Mouse (Mus musculus): Measurements from ENCODE around the gene Pip5k1c. TPM values are rescaled to one million over a fixed set of nuclear protein-coding genes. Genes with fewer than 3 reads are reported as not detected.
A peak's percentile ranks its signal among the peaks of the same experiment; 100 is the strongest.

Pip5k1c gene
- polyA plus RNA-seq, 1 experiment from 2014 or later: 19.1 TPM

DNA sequence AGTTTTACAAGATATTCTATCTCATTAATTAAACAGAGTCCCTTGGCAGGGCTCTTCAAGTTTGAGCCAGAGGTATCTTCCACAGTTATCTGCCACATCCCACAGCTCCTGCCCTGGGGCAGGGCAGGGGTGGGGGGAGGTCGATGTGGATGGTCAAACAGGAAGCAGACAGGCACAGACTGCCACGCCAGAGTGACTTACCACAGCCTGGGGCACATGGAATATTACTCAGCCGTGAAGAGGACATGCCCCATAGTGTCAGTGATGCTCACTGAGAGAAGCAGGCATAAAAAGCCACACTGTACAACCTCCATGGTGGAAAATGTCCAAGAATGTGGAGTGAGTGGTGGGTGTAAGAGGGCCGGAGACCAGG is 52.4 kb downstream of the Pip5k1c start:
- no peak overlapping the region for H3K4me2 ChIP-seq (replicated peaks; ENCODE audit: low read depth)
- ATAC-seq (ENCODE audit: low FRiP score, low TSS enrichment): no peak
- no peak overlapping the region for H3K27ac ChIP-seq (replicated peaks)
- 86% methylated on average over 4 of the region's 4 CpGs for WGBS
- no peak overlapping the region for H3K4me3 ChIP-seq (ENCODE audit: low read depth, low read length)
- no peak overlapping the region for H3K9ac ChIP-seq (ENCODE audit: low read length)
- no peaks in the 10 kb centered on the region for H3K9me3 ChIP-seq (ENCODE audit: control insufficient read depth, low read length)
- H3K4me1 ChIP-seq (replicated peaks; ENCODE audit: control insufficient read depth, insufficient read depth): peaks cover 5% of the 10 kb centered on the region
- no peak for TF ChIP-seq CTCF (IDR thresholded peaks at IDR 0.05; ENCODE audit: low read depth)
- no peak for TF ChIP-seq EP300 (optimal IDR thresholded peaks at IDR 0.05)
- no peak for DNase-seq (ENCODE audit: low spot score)
- 0 out of 2 replicates have a peak, but pooled peaks cover 3% of the 10 kb centered on the region for H3K27me3 ChIP-seq (ENCODE audit: control insufficient read depth, insufficient read depth, low read length)
- H3K36me3 ChIP-seq (ENCODE audit: control insufficient read depth, insufficient read depth, low read length): no peaks in the 10 kb centered on the region

DNA sequence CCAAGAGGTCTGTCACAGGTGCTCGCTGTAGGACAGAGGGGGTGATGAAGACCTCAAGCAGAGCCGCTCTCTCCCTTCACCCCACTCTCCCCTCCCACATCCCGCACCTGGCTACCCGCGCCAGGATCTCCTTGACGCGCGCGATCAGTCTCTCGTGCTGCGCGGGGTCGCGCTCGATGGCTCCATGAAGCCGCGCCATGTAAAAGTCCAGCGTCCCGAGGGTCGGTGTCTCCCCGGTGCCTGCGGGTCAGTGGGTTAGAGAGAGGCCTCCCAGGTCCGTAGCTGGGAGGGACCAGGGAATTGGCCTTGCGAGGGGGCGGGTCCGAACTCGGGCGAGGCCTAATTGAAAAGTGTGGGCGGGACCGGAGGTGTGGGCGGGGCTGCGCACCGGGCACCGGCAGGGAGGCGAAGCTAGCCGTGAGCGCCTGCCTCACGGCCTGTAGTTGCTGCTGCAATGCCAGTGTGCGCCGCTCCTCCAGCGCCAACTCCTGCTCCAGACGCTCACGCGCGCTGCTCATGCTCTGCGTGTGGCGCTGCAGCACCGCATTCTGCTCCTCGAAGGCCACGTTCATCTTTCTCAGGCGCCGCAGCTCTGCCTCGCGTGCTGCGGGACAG is 53.8 kb downstream of the Pip5k1c start:
- TF ChIP-seq CTCF (IDR thresholded peaks at IDR 0.05; ENCODE audit: low read depth): peak; percentile 62
- no peak for TF ChIP-seq EP300 (optimal IDR thresholded peaks at IDR 0.05)
- Histone ChIP-seq H3K4me3 (ENCODE audit: low read depth, low read length) (no peak overlapping the region), H3K27ac (replicated peaks) (peak overlapping the region; percentile 65; the same call in 1 of the 2 replicates), H3K9me3 (ENCODE audit: control insufficient read depth, low read length) (no peaks in the 10 kb centered on the region), H3K36me3 (ENCODE audit: control insufficient read depth, insufficient read depth, low read length) (no peaks in the 10 kb centered on the region), H3K4me2 (replicated peaks; ENCODE audit: low read depth) (peak overlapping the region; percentile 46), H3K9ac (ENCODE audit: low read length) (0 out of 2 replicates have a peak overlapping the region, but pooled peaks have one; percentile 31), H3K27me3 (ENCODE audit: control insufficient read depth, insufficient read depth, low read length) (0 out of 2 replicates have a peak, but pooled peaks cover 3% of the 10 kb centered on the region), H3K4me1 (replicated peaks; ENCODE audit: control insufficient read depth, insufficient read depth) (peaks cover 5% of the 10 kb centered on the region)
- DNase-seq (ENCODE audit: low spot score) (peak; percentile 93), ATAC-seq (ENCODE audit: low FRiP score, low TSS enrichment) (peak; percentile 55)
- 18% methylated on average over 52 of the region's 55 CpGs for WGBS

DNA sequence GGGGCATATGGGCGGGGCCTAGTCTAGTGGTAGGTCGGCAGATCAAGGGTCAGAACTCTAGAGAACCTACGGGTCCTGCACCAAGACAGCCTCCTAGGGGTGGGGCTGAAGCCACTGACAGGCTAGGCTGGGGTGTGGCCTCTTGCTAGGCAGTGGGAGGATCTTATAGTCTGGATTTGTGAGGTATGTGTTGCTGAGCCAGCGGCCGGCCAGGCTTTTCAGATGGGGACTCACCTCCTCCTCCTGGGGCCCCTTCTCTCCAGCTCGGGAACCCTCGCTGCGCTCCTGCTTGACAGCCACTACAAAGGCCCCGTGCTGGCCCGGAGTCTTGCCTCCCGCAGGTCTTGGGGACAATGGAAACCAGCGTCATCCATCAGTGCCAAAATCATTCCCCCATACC is 56.4 kb downstream of the Pip5k1c start:
- Histone ChIP-seq H3K9me3 (ENCODE audit: control insufficient read depth, low read length) (no peaks in the 10 kb centered on the region), H3K4me3 (ENCODE audit: low read depth, low read length) (peak overlapping the region; percentile 71), H3K27me3 (ENCODE audit: control insufficient read depth, insufficient read depth, low read length) (no peaks in the 10 kb centered on the region), H3K4me2 (replicated peaks; ENCODE audit: low read depth) (peak overlapping the region; percentile 90), H3K9ac (ENCODE audit: low read length) (peak overlapping the region; percentile 82), H3K4me1 (replicated peaks; ENCODE audit: control insufficient read depth, insufficient read depth) (peaks cover 5% of the 10 kb centered on the region), H3K36me3 (ENCODE audit: control insufficient read depth, insufficient read depth, low read length) (no peaks in the 10 kb centered on the region), H3K27ac (replicated peaks) (peak overlapping the region; percentile 91)
- TF ChIP-seq EP300 (optimal IDR thresholded peaks at IDR 0.05) (no peak), CTCF (IDR thresholded peaks at IDR 0.05; ENCODE audit: low read depth) (peak; percentile 19; the same call in 1 of the 2 replicates)
- WGBS: 5% methylated on average over 11 of the region's 12 CpGs
- DNase-seq (ENCODE audit: low spot score) (peak; percentile 77), ATAC-seq (ENCODE audit: low FRiP score, low TSS enrichment) (peak; percentile 38; the same call in 1 of the 2 replicates)

DNA sequence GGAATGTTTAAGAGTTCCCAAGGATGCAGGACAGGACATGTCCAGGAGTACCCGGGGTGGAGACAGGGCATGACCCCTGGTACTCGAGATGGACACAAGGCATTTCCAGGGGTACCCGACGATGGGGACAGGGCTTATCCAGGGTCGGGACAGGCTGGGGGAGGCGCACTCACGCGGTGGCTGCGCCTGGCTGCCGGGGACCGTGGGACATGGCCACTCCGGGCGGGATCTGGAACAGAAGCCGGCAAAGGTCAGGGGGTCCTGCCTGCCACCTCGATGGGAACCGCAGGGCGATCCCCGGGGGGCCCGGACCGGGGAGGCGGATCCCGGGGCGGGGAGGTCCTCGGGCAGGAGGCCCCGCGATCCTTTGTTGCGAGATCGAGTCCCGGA is 57.2 kb downstream of the Pip5k1c start:
- no peak; the same call in 1 of the 2 replicates for ATAC-seq (ENCODE audit: low FRiP score, low TSS enrichment)

GRCm38 (mm10) chr10:81350351-81351063 is 57.7 kb downstream of the Pip5k1c start, which contains the start of gene Hmg20b:
Hmg20b (minus strand) TSS chr10:81350480.
- peak within 1 kb of the TSS; percentile 90 for H3K4me2 ChIP-seq (replicated peaks; ENCODE audit: low read depth)
- H3K4me3 ChIP-seq (ENCODE audit: low read depth, low read length): peak within 1 kb of the TSS; percentile 71
- under 1% methylated on average over 49 of the region's 54 CpGs for WGBS
- H3K27ac ChIP-seq (replicated peaks): peak within 1 kb of the TSS; percentile 91
- no peaks in the 10 kb centered on the region for H3K27me3 ChIP-seq (ENCODE audit: control insufficient read depth, insufficient read depth, low read length)
- no peaks in the 10 kb centered on the region for H3K9me3 ChIP-seq (ENCODE audit: control insufficient read depth, low read length)
- H3K4me1 ChIP-seq (replicated peaks; ENCODE audit: control insufficient read depth, insufficient read depth): peaks cover 5% of the 10 kb centered on the region
- ATAC-seq (ENCODE audit: low FRiP score, low TSS enrichment): peak; percentile 93
- H3K36me3 ChIP-seq (ENCODE audit: control insufficient read depth, insufficient read depth, low read length): no peaks in the 10 kb centered on the region
- peak within 1 kb of the TSS; percentile 82 for H3K9ac ChIP-seq (ENCODE audit: low read length)
- TF ChIP-seq EP300 (optimal IDR thresholded peaks at IDR 0.05): no peak
- peak; percentile 91 for TF ChIP-seq CTCF (IDR thresholded peaks at IDR 0.05; ENCODE audit: low read depth)
- peak; percentile 99 for DNase-seq (ENCODE audit: low spot score)

More for the DNA sequence above, 57.2 kb downstream of the Pip5k1c start:
- Histone ChIP-seq H3K9ac (ENCODE audit: low read length) (peak overlapping the region; percentile 82), H3K4me2 (replicated peaks; ENCODE audit: low read depth) (peak overlapping the region; percentile 90), H3K27me3 (ENCODE audit: control insufficient read depth, insufficient read depth, low read length) (no peaks in the 10 kb centered on the region), H3K9me3 (ENCODE audit: control insufficient read depth, low read length) (no peaks in the 10 kb centered on the region), H3K36me3 (ENCODE audit: control insufficient read depth, insufficient read depth, low read length) (no peaks in the 10 kb centered on the region), H3K4me3 (ENCODE audit: low read depth, low read length) (peak overlapping the region; percentile 71), H3K27ac (replicated peaks) (peak overlapping the region; percentile 91), H3K4me1 (replicated peaks; ENCODE audit: control insufficient read depth, insufficient read depth) (peaks cover 5% of the 10 kb centered on the region)
- 0% methylated on average over 27 of the region's 29 CpGs for WGBS
- DNase-seq (ENCODE audit: low spot score): no peak
- TF ChIP-seq EP300 (optimal IDR thresholded peaks at IDR 0.05) (no peak), CTCF (IDR thresholded peaks at IDR 0.05; ENCODE audit: low read depth) (no peak)

Measured in stomach, postnatal 0 days (tissue).